Comparison of ENCODE assay signal across 9 mouse cellular contexts in the genomic region with DNA sequence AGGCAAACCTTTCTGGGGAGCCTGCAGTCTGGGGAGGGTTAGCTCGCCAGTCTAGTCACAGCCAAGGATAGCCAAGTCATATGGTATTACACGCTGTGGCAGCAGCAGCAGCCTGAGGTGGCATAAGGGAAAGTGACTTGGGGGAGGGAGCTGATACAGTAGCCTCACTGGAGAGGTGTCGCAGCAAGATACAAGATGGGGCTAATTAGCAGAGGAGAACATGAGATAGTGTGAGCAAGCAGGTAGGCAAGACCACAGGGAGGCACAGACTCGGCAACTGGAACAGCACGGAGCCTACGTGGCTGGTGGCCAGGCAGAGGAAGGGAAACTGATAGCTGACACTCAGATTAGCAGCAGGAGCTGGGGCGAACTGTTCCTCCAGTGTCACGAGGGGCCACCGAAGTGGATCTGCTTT. TPM values are rescaled to one million over a fixed set of nuclear protein-coding genes. Genes with fewer than 3 reads are reported as not detected.
A peak's percentile ranks its signal among the peaks of the same experiment; 100 is the strongest.
DNase-seq lines count a peak whose midpoint lies in the region; ATAC-seq and TF ChIP-seq lines count a peak whose summit lies in the region.
"Had no signal": no experiment of that assay in that cellular context is flagged by ENCODE, and none has a peak within 500 bp of the region (broad histone marks: within the 10 kb centered on the region; RNA-seq: fewer than 3 reads in every experiment).

No protein-coding gene starts in this region.

- intact Hi-C loops in left cerebral cortex, postnatal 10 days (cut with DNase I) = no loop called here

- no peak for TF ChIP-seq CTCF in heart, postnatal 0 days (IDR thresholded peaks at IDR 0.05; ENCODE audit: low read depth)

- no peak for TF ChIP-seq EP300 in heart, postnatal 0 days (IDR thresholded peaks at IDR 0.05; ENCODE audit: low read depth)

- no peak overlapping the region for H3K9ac ChIP-seq in midbrain, embryonic 15.5 days
- H3K9ac ChIP-seq in heart, postnatal 0 days (replicated peaks; ENCODE audit: low read depth, low read length) = peak overlapping the region; percentile 41; the same call in 1 of the 2 replicates
- H3K9ac ChIP-seq: lung, embryonic 15.5 days had no signal

- ATAC-seq in midbrain, embryonic 15.5 days (replicated peaks) = peak; percentile 63; the same call in 1 of the 2 replicates
- ATAC-seq in heart, postnatal 0 days (ENCODE audit: insufficient read depth, low read depth) = peak; percentile 77
- peak; percentile 30; the same call in 1 of the 2 replicates for ATAC-seq in neutrophil, adult 5-6 weeks (ENCODE audit: extremely low read depth, insufficient number of reproducible peaks, low FRiP score, poor library complexity, severe bottlenecking)
- no peak for ATAC-seq in activated CD4-positive, CD25-positive, alpha-beta regulatory T cell, adult 4 months

- no peaks in the 10 kb centered on the region for H3K27me3 ChIP-seq in midbrain, embryonic 15.5 days (replicated peaks)
- H3K27me3 ChIP-seq in midbrain, embryonic 10.5 days (ENCODE audit: low read depth, poor library complexity, severe bottlenecking) = no peaks in the 10 kb centered on the region
- H3K27me3 ChIP-seq in heart, postnatal 0 days (ENCODE audit: control insufficient read depth, insufficient read depth, low read length) = no peaks in the 10 kb centered on the region
- H3K27me3 ChIP-seq: lung, embryonic 15.5 days had no signal

- no peak overlapping the region for H3K4me3 ChIP-seq in midbrain, embryonic 15.5 days
- H3K4me3 ChIP-seq in midbrain, embryonic 10.5 days = no peak overlapping the region
- no peak overlapping the region for H3K4me3 ChIP-seq in heart, postnatal 0 days (ENCODE audit: low read depth, low read length)
- H3K4me3 ChIP-seq: lung, embryonic 15.5 days had no signal

- H3K9me3 ChIP-seq in midbrain, embryonic 15.5 days = no peaks in the 10 kb centered on the region
- no peaks in the 10 kb centered on the region for H3K9me3 ChIP-seq in midbrain, embryonic 10.5 days (replicated peaks)
- no peaks in the 10 kb centered on the region for H3K9me3 ChIP-seq in heart, postnatal 0 days (replicated peaks; ENCODE audit: control insufficient read depth, low read length)
- H3K9me3 ChIP-seq: lung, embryonic 15.5 days had no signal

- 60% methylated on average over 9 of the region's 9 CpGs for WGBS in midbrain, embryonic 15.5 days
- 65% methylated on average over 9 of the region's 9 CpGs for WGBS in midbrain, embryonic 10.5 days
- 18% methylated on average over 9 of the region's 9 CpGs for WGBS in heart, postnatal 0 days

- H3K4me2 ChIP-seq in midbrain, embryonic 15.5 days = no peak overlapping the region
- H3K4me2 ChIP-seq in heart, postnatal 0 days (ENCODE audit: low read depth, low read length) = peak overlapping the region; percentile 42
- H3K4me2 ChIP-seq: lung, embryonic 15.5 days had no signal

- no peaks in the 10 kb centered on the region for H3K36me3 ChIP-seq in midbrain, embryonic 15.5 days (replicated peaks)
- H3K36me3 ChIP-seq in midbrain, embryonic 10.5 days = no peaks in the 10 kb centered on the region
- H3K36me3 ChIP-seq in heart, postnatal 0 days (replicated peaks; ENCODE audit: control insufficient read depth, insufficient read depth, low read length) = no peaks in the 10 kb centered on the region
- H3K36me3 ChIP-seq: lung, embryonic 15.5 days had no signal

- H3K27ac ChIP-seq in midbrain, embryonic 15.5 days = no peak overlapping the region
- H3K27ac ChIP-seq in midbrain, embryonic 10.5 days (replicated peaks) = no peak overlapping the region
- peak overlapping the region; percentile 54 for H3K27ac ChIP-seq in heart, postnatal 0 days (ENCODE audit: low read depth)

- peak; percentile 43 to 63 for DNase-seq in adrenal gland, adult (ENCODE audit: inconsistent age in 2 of 2, low spot score in 1 of 2)
- DNase-seq in adrenal gland, postnatal 25 days = no peak
- no peak for DNase-seq in midbrain, embryonic 10.5 days (ENCODE audit: low spot score)
- peak; percentile 41 for DNase-seq in heart, postnatal 0 days (ENCODE audit: low spot score)
- DNase-seq in left cerebral cortex, postnatal 10 days (ENCODE audit: extremely low spot score in 1 of 2, low spot score in 2 of 2) = no peak

- peaks cover 15% of the 10 kb centered on the region; the same call in 1 of the 2 replicates for H3K4me1 ChIP-seq in midbrain, embryonic 15.5 days
- peaks cover 28% of the 10 kb centered on the region for H3K4me1 ChIP-seq in midbrain, embryonic 10.5 days
- H3K4me1 ChIP-seq in heart, postnatal 0 days (ENCODE audit: control insufficient read depth, insufficient read depth) = peaks cover 20% of the 10 kb centered on the region

RNA-seq across cellular contexts. Expression of gene Cradd, which starts 26.2 kb away (rescaled TPM):
- total RNA-seq in adrenal gland, postnatal 25 days (2021) = 15.2 and 19.1 TPM in 2 replicates
- 9.6 and 10.1 TPM in 2 replicates for polyA plus RNA-seq in midbrain, embryonic 15.5 days (2015; fragmentation: Nextera tagmentation; extraction: Ambion mirVana)
- polyA plus RNA-seq in midbrain, embryonic 10.5 days (2016; fragmentation: Nextera tagmentation; extraction: Ambion mirVana) = 14.4 and 15.2 TPM in 2 replicates
- 20.1 and 21.1 TPM in 2 replicates for total RNA-seq in heart, postnatal 0 days (2014; rRNA removed; ENCODE audit: low replicate concordance)
- polyA plus RNA-seq in heart, postnatal 0 days (2015; fragmentation: Nextera tagmentation; extraction: Ambion mirVana) = 11.6 and 12.2 TPM in 2 replicates
- total RNA-seq in neutrophil, adult 5-6 weeks (2017) = 9.5 and 10.2 TPM in 2 replicates
- polyA plus RNA-seq in activated CD4-positive, CD25-positive, alpha-beta regulatory T cell, adult 4 months (2017; shearing (Covaris generic)) = 10 to 100 TPM; 31.3 to 34.4 TPM
- total RNA-seq in left cerebral cortex, postnatal 10 days (2021) = 1 to 10 TPM; 7.1 to 7.8 TPM

Comparison
In these comparisons a context has a peak if more than half of its experiments do, and no peak if none do; other contexts are left out.
1. DNase-seq: peak in adrenal gland, adult (2 of 2) and heart, postnatal 0 days (single experiment); none in adrenal gland, postnatal 25 days (single experiment), midbrain, embryonic 10.5 days (single experiment) and left cerebral cortex, postnatal 10 days (0 of 2).